Mouse (Mus musculus) small intestine, adult 10 weeks (tissue): ENCODE measurements around the gene Kif3b. TPM values are rescaled to one million over a fixed set of nuclear protein-coding genes. Genes with fewer than 3 reads are reported as not detected.

ENCODE experiments used
- polyA plus RNA-seq: library from polyadenylated mRNA; stranded (reverse); fragments of 350-450 nt; fragmentation: Illumina TruSeq; extraction: RNeasy Lipid Tissue Mini Kit (QIAGEN cat#74804); gene quantifications from one replicate; pipeline ENCODE4 v1.2.3, GENCODE M21; 2014; ENCODE audit warnings: low replicate concordance

The Kif3b gene
- 9.2 TPM for polyA plus RNA-seq

GRCm38 (mm10) chr2:153290938-153291928 lies at the start of gene Kif3b:
Kif3b (plus strand) TSS chr2:153291413.

GRCm38 (mm10) chr2:153345454-153346220 lies 54.4 kb downstream of the Kif3b start, which contains the start of gene Asxl1:
Asxl1 (plus strand) TSS chr2:153345829.

Other genes starting within 250 kb of the Kif3b start
- gene Ccm2l, start 225.5 kb upstream of the Kif3b start, polyA plus RNA-seq = 0.52 TPM
- gene Hck, start 182.9 kb upstream of the Kif3b start, polyA plus RNA-seq = 0.71 TPM
- 16.5 TPM for gene Tm9sf4, start 130.1 kb upstream of the Kif3b start, polyA plus RNA-seq
- gene Tspyl3, start 66.0 kb upstream of the Kif3b start, polyA plus RNA-seq = 1.2 TPM
- gene Plagl2, start 50.0 kb upstream of the Kif3b start, polyA plus RNA-seq = 15.3 TPM
- gene Pofut1, start 49.9 kb upstream of the Kif3b start, polyA plus RNA-seq = 10.2 TPM
- 9.1 TPM for gene Asxl1, start 54.4 kb downstream of the Kif3b start, polyA plus RNA-seq
- not detected for gene 4930404H24Rik, start 201.4 kb downstream of the Kif3b start, polyA plus RNA-seq
- gene Nol4l, start 238.6 kb downstream of the Kif3b start, polyA plus RNA-seq = 19.3 TPM